Mouse (Mus musculus): ENCODE results near the gene Mmgt1. TPM values are rescaled to one million over a fixed set of nuclear protein-coding genes. Genes with fewer than 3 reads are reported as not detected.

Gene Mmgt1
- 9.9 TPM for total RNA-seq (2023)

DNA sequence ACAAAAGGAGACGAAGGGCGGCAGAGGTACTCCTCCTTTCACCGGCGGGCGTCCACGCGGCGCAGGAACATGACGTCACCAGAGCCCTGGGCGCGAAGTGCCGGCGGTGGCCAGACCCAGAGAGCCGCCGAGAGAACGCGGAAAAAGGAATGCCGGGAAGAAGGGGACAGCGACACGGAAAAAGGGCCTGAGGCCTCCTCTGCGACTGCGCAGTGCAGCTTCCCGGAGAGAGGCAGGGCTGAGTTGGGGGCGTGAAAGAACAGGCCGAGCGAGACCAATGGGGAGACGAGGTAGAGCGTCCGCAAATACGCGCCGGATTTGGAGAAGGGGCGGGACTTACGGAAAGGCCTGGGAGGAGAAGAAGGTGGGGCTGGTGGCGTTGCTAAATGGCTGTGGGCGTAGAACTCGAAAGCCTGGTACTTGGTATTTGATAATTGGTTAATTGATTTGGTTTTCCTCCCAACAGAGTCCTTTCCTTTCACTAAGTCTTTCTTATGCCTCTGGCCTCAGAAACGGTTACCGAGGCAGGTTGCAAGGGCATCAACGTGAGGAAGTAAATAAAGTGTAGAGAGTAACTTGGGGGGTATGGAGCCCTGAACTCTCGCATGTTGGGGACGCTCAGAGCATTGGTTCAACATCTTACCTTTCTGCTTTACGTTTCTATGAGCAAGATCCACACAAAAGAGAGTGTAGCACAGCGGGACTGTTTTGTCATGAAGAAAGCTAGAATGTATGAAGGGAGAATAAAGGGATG is at the start of gene Mmgt1:
Gene Mmgt1, minus strand, starts transcription at position 183 of the 754 bp plus-strand sequence.

GRCm38 (mm10) chrX:56609623-56610317 is 11.9 kb upstream of the Mmgt1 start, which contains the start of gene Slc9a6:
Gene Slc9a6 (plus strand): TSS chrX:56609757.

DNA sequence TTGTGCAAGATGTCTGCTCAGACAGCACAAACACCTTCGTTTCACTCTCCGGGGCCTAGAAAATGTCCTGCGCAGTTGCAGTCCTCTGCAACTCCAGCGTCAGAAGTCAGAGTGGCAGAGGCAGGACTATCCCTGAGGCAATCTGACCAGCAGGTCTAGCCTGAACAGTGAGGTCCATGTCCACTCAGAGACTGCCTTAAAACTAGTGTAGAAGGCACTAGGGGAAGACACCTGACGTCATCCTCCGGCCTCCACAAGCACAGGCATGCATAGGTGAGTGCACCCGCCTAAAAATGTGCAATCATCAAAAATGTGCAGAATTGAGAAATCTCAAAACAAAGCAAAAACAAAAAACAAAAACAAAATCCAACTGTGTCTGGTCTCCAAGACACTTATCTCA is 48.4 kb downstream of the Mmgt1 start, which contains the start of gene Gm648:
Gene Gm648, minus strand, starts transcription at position 101 of the 400 bp plus-strand sequence.

Other genes with a start within 250 kb of the Mmgt1 start
- not detected for gene Smim10l2a, start 223.5 kb downstream of the Mmgt1 start, total RNA-seq (2023)
- gene Gm2174, start 150.1 kb downstream of the Mmgt1 start, total RNA-seq (2023): not detected
- gene Ints6l, start 143.2 kb downstream of the Mmgt1 start, total RNA-seq (2023): 35.1 TPM
- gene Gm10477, start 73.3 kb downstream of the Mmgt1 start, total RNA-seq (2023): not detected
- not detected for gene Gm648, start 48.5 kb downstream of the Mmgt1 start, total RNA-seq (2023)
- 8.4 TPM for gene Slc9a6, start 11.7 kb upstream of the Mmgt1 start, total RNA-seq (2023)
- not detected for gene Fhl1, start 133.7 kb upstream of the Mmgt1 start, total RNA-seq (2023)
- gene Map7d3, start 224.3 kb upstream of the Mmgt1 start, total RNA-seq (2023): 1.0 TPM